In genomic region chr12:25190360-25190759, GRCm38 (mm10) we compare ENCODE assay signal across 7 mouse cellular contexts.
DNase-seq lines count a peak whose midpoint lies in the region; TF ChIP-seq lines count a peak whose summit lies in the region.

No protein-coding gene starts in this region.

- peak overlapping the region; percentile 70 for H3K27ac ChIP-seq in heart, embryonic 10.5 days
- H3K27ac ChIP-seq in thymus, adult 2 months (ENCODE audit: control insufficient read depth, insufficient read depth, low read length) = peak overlapping the region; percentile 52

- 39% methylated on average over 6 of the region's 6 CpGs for WGBS in heart, embryonic 10.5 days
- WGBS in thymus, adult 2 months = 8% methylated on average over 6 of the region's 6 CpGs

- TF ChIP-seq POLR2A in thymus, adult 2 months (IDR thresholded peaks at IDR 0.05; ENCODE audit: control insufficient read depth, extremely low read depth, insufficient read depth, low read length, poor library complexity) = no peak

- TF ChIP-seq CTCF in thymus, adult 2 months (IDR thresholded peaks at IDR 0.05; ENCODE audit: borderline replicate concordance, control insufficient read depth, extremely low read depth, insufficient read depth, low read length, poor library complexity) = no peak

- no peaks in the 10 kb centered on the region for H3K36me3 ChIP-seq in heart, embryonic 10.5 days
- H3K36me3 ChIP-seq in thymus, adult 2 months (ENCODE audit: control insufficient read depth, insufficient read depth, low read length) = no peaks in the 10 kb centered on the region

- H3K4me3 ChIP-seq in heart, embryonic 10.5 days = no peak overlapping the region
- no peak overlapping the region for H3K4me3 ChIP-seq in thymus, adult 2 months (ENCODE audit: control insufficient read depth, insufficient read depth, low read length)

- peaks cover 35% of the 10 kb centered on the region for H3K4me1 ChIP-seq in heart, embryonic 10.5 days
- peaks cover 39% of the 10 kb centered on the region for H3K4me1 ChIP-seq in thymus, adult 2 months (replicated peaks; ENCODE audit: control insufficient read depth, insufficient read depth, low read length)

- DNase-seq in 416B (ENCODE audit: low read depth) (peak; percentile 98), liver (peak; percentile 41)
- peak; percentile 67 for DNase-seq in CD4-positive helper T cell, adult 2 months (ENCODE audit: low read depth, low spot score)
- DNase-seq in heart, embryonic 10.5 days (ENCODE audit: low spot score) = no peak
- peak; percentile 56 for DNase-seq in thymus, adult 2 months
- DNase-seq in right cerebral cortex, postnatal 25 days = no peak
- no peak for DNase-seq in left cerebral cortex, adult 8-10 months (ENCODE audit: low spot score in 2 of 2)

- H3K27me3 ChIP-seq in heart, embryonic 10.5 days (ENCODE audit: insufficient read depth, poor library complexity, severe bottlenecking) = 0 out of 2 replicates have a peak, but pooled peaks cover 7% of the 10 kb centered on the region
- no peaks in the 10 kb centered on the region for H3K27me3 ChIP-seq in thymus, adult 2 months (ENCODE audit: control insufficient read depth, insufficient read depth, low read length)

- no peaks in the 10 kb centered on the region for H3K9me3 ChIP-seq in heart, embryonic 10.5 days

Comparison
In these comparisons a context has a peak if more than half of its experiments do, and no peak if none do; other contexts are left out.
1. DNase-seq: peak in 416B (single experiment), CD4-positive helper T cell, adult 2 months (single experiment), liver (single experiment) and thymus, adult 2 months (single experiment); none in heart, embryonic 10.5 days (single experiment), right cerebral cortex, postnatal 25 days (single experiment) and left cerebral cortex, adult 8-10 months (0 of 2).